Mouse (Mus musculus) forebrain, postnatal 0 days (tissue): Measurements from ENCODE around the gene Tubg2. TPM values are rescaled to one million over a fixed set of nuclear protein-coding genes. Genes with fewer than 3 reads are reported as not detected.
A peak's percentile ranks its signal among the peaks of the same experiment; 100 is the strongest.

Source experiments
- ATAC-seq: fragments of 200-750 bp; cut with Nextera tagmentation; 2 replicates; pipeline ENCODE4 v1.8.0; 2017; ENCODE audit warnings: mild to moderate bottlenecking, moderate library complexity
- DNase-seq: peaks from one replicate; pipeline ENCODE4 v3.0.0-alpha.2; 2015
- H3K27ac ChIP-seq: fragments of 300-500 bp; sonication (generic); 2 replicates; pipeline ENCODE4 v1.5.1; 2014; ENCODE audit warnings: low read depth, mild to moderate bottlenecking, antibody characterized with exemption, low read length, moderate library complexity, mixed read lengths
- H3K27me3 ChIP-seq: fragments of 300-500 bp; sonication (generic); 2 replicates; pipeline ENCODE4 v1.6.1; 2014; ENCODE audit warnings: mild to moderate bottlenecking, low read length, mixed read lengths; ENCODE audit not compliant: insufficient read depth
- H3K36me3 ChIP-seq: fragments of 300-500 bp; sonication (generic); 2 replicates; pipeline ENCODE4 v1.6.1; 2014; ENCODE audit warnings: mild to moderate bottlenecking, moderate library complexity; ENCODE audit not compliant: insufficient read depth
- H3K4me1 ChIP-seq: fragments of 300-500 bp; sonication (generic); 2 replicates; pipeline ENCODE4 v1.6.1; 2014; ENCODE audit warnings: antibody characterized with exemption; ENCODE audit not compliant: insufficient read depth
- H3K4me2 ChIP-seq: fragments of 300-500 bp; sonication (generic); 2 replicates; pipeline ENCODE4 v1.6.1; 2014; ENCODE audit warnings: low read depth, mild to moderate bottlenecking, moderate library complexity
- H3K4me3 ChIP-seq: fragments of 300-500 bp; sonication (generic); 2 replicates; pipeline ENCODE4 v1.5.1; 2014; ENCODE audit warnings: low read depth, low read length, mixed read lengths
- H3K9ac ChIP-seq: fragments of 300-500 bp; sonication (generic); 2 replicates; pipeline ENCODE4 v1.6.1; 2014; ENCODE audit warnings: mild to moderate bottlenecking
- H3K9me3 ChIP-seq: fragments of 300-500 bp; sonication (generic); 2 replicates; pipeline ENCODE4 v1.6.1; 2016; ENCODE audit warnings: low read length
- CTCF ChIP-seq: sonication (generic); IDR thresholded peaks from 2 replicates; pipeline ENCODE4 v1.5.1; 2016; ENCODE audit warnings: antibody characterized with exemption, control low read depth, low read depth
- WGBS: fragments of 180-500 bp; shearing (Covaris S2); extraction: QIAGEN DNeasy Blood & Tissue Kit; methylation state at CpG from one replicate; pipeline ENCODE4 v1.1.7; 2014; 5-methylcytosine and 5-hydroxymethylcytosine counted together
- polyA plus RNA-seq: library from polyadenylated mRNA; unstranded; fragments of >200 nt; fragmentation: Nextera tagmentation; extraction: Ambion mirVana; gene quantifications from 2 replicates; pipeline ENCODE4 v1.2.1, GENCODE M21; 2015
- total RNA-seq: library from RNA; depleted of rRNA; stranded (reverse); fragments of >200 nt; gene quantifications from 2 replicates; pipeline ENCODE4 v1.2.3, GENCODE M21; 2014

Tubg2 gene
- total and polyA plus RNA-seq, 2 experiments from 2014 or later: 28.6 to 69.7 TPM

- H3K36me3 ChIP-seq: no peaks in the 10 kb centered on the region
- H3K27ac ChIP-seq: no peak overlapping the region
- no peak overlapping the region for H3K4me2 ChIP-seq
- 42% methylated on average over 10 of the region's 10 CpGs for WGBS
- ATAC-seq (peak; percentile 58; the same call in 1 of the 2 replicates), DNase-seq (peak; percentile 81)
- H3K9me3 ChIP-seq: no peaks in the 10 kb centered on the region
- no peak overlapping the region for H3K4me3 ChIP-seq
- peak; percentile 87 for TF ChIP-seq CTCF
- H3K27me3 ChIP-seq: peaks cover 17% of the 10 kb centered on the region
- no peak overlapping the region for H3K9ac ChIP-seq
- H3K4me1 ChIP-seq: no peaks in the 10 kb centered on the region
Measured at GRCm38 (mm10) chr11:101180846-101181740, 25.4 kb downstream of the Tubg2 start.

GRCm38 (mm10) chr11:101181961-101182360, 26.3 kb downstream of the Tubg2 start:
- no peak for DNase-seq
- no peaks in the 10 kb centered on the region for H3K9me3 ChIP-seq
- H3K27me3 ChIP-seq: peaks cover 12% of the 10 kb centered on the region
- H3K9ac ChIP-seq: no peak overlapping the region
- ATAC-seq: no peak
- WGBS: 93% methylated on average over 11 of the region's 11 CpGs
- H3K36me3 ChIP-seq: no peaks in the 10 kb centered on the region; the same call in 1 of the 2 replicates
- no peak overlapping the region for H3K4me3 ChIP-seq
- TF ChIP-seq CTCF: no peak
- H3K4me2 ChIP-seq: no peak overlapping the region
- H3K27ac ChIP-seq: no peak overlapping the region
- no peaks in the 10 kb centered on the region for H3K4me1 ChIP-seq

GRCm38 (mm10) chr11:101182771-101183517, 27.2 kb downstream of the Tubg2 start:
- no peak for TF ChIP-seq CTCF
- ATAC-seq: no peak
- Histone ChIP-seq H3K4me1 (no peaks in the 10 kb centered on the region), H3K36me3 (no peaks in the 10 kb centered on the region; the same call in 1 of the 2 replicates), H3K4me3 (no peak overlapping the region), H3K27ac (no peak overlapping the region), H3K4me2 (no peak overlapping the region), H3K9ac (no peak overlapping the region), H3K9me3 (no peaks in the 10 kb centered on the region), H3K27me3 (peaks cover 2% of the 10 kb centered on the region)
- no peak for DNase-seq
- 81% methylated on average over 14 of the region's 14 CpGs for WGBS

- H3K4me1 ChIP-seq: no peaks in the 10 kb centered on the region
- no peak overlapping the region for H3K27ac ChIP-seq
- H3K27me3 ChIP-seq: no peaks in the 10 kb centered on the region
- no peak overlapping the region for H3K4me2 ChIP-seq
- TF ChIP-seq CTCF: no peak
- no peak overlapping the region for H3K4me3 ChIP-seq
- no peak overlapping the region for H3K9ac ChIP-seq
- ATAC-seq (no peak), DNase-seq (no peak)
- H3K9me3 ChIP-seq: no peaks in the 10 kb centered on the region
- no peaks in the 10 kb centered on the region; the same call in 1 of the 2 replicates for H3K36me3 ChIP-seq
- 88% methylated on average over 12 of the region's 12 CpGs for WGBS
Measured at GRCm38 (mm10) chr11:101184984-101185383, 29.3 kb downstream of the Tubg2 start.

GRCm38 (mm10) chr11:101185441-101185840, 29.7 kb downstream of the Tubg2 start:
- WGBS: 94% methylated on average over 4 of the region's 4 CpGs
- no peaks in the 10 kb centered on the region; the same call in 1 of the 2 replicates for H3K36me3 ChIP-seq
- no peak for TF ChIP-seq CTCF
- no peak overlapping the region for H3K9ac ChIP-seq
- no peak for DNase-seq
- H3K4me2 ChIP-seq: no peak overlapping the region
- no peak overlapping the region for H3K27ac ChIP-seq
- no peak for ATAC-seq
- H3K27me3 ChIP-seq: no peaks in the 10 kb centered on the region
- no peaks in the 10 kb centered on the region for H3K9me3 ChIP-seq
- no peak overlapping the region for H3K4me3 ChIP-seq
- H3K4me1 ChIP-seq: no peaks in the 10 kb centered on the region

- no peaks in the 10 kb centered on the region for H3K9me3 ChIP-seq
- WGBS: 78% methylated on average over 27 of the region's 27 CpGs
- H3K4me1 ChIP-seq: no peaks in the 10 kb centered on the region
- no peak overlapping the region for H3K9ac ChIP-seq
- no peak for ATAC-seq
- no peak for TF ChIP-seq CTCF
- no peak for DNase-seq
- H3K27me3 ChIP-seq: no peaks in the 10 kb centered on the region
- H3K36me3 ChIP-seq: no peaks in the 10 kb centered on the region; the same call in 1 of the 2 replicates
- H3K4me2 ChIP-seq: no peak overlapping the region
- H3K27ac ChIP-seq: no peak overlapping the region
- H3K4me3 ChIP-seq: no peak overlapping the region
Measured at GRCm38 (mm10) chr11:101186526-101187247, 31.0 kb downstream of the Tubg2 start.
